Mouse (Mus musculus): ENCODE measurements around the gene Ambra1.

Ambra1 gene

DNA sequence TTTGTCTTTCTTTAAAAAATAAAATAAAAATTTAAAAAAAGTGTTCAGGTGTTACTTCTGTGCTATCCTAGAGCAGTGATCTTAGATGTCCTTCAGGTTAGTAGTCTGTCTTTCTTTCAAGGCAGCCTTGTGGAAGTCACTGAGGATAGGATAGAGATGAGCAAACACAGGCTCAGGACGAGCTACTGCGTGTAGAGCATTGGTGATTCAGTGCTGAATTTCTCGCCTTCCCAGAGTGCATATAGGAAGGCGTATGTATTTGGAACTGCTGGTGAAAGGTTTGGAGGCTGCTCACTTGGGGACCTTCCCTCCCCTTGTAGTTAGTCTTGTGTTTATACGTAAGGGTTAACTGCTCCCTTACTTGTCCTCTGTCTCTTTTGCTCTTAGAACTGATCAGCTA is 5.3 kb downstream of the Ambra1 start:
- no peak for DNase-seq (ENCODE audit: low spot score in 2 of 2)

DNA sequence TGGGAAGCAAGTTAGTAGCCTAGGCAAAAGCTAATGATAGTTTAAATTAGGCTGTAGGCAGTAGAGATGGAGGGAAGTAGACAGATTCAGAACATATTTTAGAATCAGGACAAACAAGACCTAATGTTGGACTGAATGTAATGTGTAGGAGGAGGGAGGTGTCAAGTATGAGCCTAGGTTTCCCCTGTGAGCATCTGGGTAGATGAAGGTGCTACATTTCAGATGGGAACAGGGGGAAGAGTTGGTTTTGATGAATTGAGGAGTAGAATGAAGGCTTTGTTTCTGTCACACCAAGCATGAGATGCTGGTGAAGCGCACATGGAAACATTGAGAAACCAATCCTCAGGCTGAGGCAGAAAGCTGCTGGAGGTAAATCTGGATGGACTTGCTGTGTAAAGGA is 9.7 kb downstream of the Ambra1 start:
- DNase-seq (ENCODE audit: low spot score in 2 of 2): no peak

DNA sequence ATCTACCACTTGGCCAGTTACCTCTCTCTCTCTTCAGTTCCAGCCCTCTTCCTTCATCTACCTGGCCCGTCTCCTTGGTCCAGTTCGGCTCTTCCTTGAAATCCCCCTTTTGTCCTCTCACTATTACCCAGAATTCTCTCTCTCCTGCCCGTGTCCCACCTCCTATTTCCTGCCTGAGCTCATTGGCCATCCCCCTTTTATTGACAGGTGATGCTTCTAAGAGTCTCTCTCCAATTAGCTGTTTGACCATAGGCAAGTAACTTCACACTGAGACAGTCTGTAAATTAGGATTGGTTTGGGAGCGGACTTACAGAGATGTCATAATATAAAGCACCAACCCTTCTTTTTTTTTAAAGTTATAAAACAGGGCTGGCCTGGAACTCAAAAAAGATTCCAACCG is 14.8 kb downstream of the Ambra1 start:
- DNase-seq (ENCODE audit: low spot score in 2 of 2): no peak

GRCm38 (mm10) chr2:91749811-91750261 is 19.9 kb downstream of the Ambra1 start:
- DNase-seq (ENCODE audit: low spot score in 2 of 2): no peak

GRCm38 (mm10) chr2:91771921-91772705 is 42.2 kb downstream of the Ambra1 start:
- no peak for DNase-seq (ENCODE audit: low spot score in 2 of 2)

GRCm38 (mm10) chr2:91773309-91773708 is 43.4 kb downstream of the Ambra1 start:
- DNase-seq (ENCODE audit: low spot score in 2 of 2): no peak

GRCm38 (mm10) chr2:91779166-91779565 is 49.2 kb downstream of the Ambra1 start:
- DNase-seq (ENCODE audit: low spot score in 2 of 2): peak in 1 of 2 experiments; percentile 35

DNA sequence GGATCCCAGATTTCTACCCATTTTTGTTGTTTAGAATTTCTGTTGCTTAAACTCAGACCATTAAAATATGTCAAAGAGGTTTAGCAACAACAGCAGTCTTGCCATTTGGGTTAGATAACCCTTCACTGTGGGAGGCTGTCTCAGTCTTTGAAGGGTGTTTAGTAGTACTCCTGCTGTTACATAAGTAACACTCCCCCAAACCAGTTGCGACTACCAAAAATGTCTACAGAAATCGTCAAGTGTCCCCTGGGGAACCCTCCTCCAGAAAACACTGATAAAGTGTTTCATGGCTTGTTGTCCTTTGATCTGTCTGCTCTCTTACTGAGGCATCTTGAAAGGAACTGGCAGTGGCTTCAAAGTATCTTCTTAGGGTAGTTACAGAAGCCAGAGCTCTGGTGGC is 61.7 kb downstream of the Ambra1 start:
- peak in 1 of 2 experiments; percentile 36 for DNase-seq (ENCODE audit: low spot score in 2 of 2)

GRCm38 (mm10) chr2:91792346-91792745 is 62.4 kb downstream of the Ambra1 start:
- DNase-seq (ENCODE audit: low spot score in 2 of 2): no peak

DNA sequence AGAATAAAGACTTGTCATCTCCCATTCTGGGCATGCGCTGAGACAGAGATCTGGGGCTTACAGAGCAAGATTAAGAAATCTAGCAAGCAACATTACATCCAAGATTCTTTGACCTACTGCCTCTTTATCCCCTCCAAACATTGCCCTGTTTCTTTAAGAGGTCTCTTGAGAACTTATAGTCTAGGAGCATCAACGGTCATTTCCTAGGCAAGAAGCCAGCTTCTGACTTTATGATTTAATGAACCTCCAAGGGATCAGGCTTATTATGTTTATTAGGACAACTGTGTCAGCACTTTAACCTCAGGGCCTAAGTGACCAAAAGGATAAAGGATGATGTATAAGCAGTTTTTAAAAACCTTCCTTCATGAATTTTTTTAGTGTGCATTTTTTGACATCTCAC is 64.5 kb downstream of the Ambra1 start:
- DNase-seq (ENCODE audit: low spot score in 2 of 2): no peak

DNA sequence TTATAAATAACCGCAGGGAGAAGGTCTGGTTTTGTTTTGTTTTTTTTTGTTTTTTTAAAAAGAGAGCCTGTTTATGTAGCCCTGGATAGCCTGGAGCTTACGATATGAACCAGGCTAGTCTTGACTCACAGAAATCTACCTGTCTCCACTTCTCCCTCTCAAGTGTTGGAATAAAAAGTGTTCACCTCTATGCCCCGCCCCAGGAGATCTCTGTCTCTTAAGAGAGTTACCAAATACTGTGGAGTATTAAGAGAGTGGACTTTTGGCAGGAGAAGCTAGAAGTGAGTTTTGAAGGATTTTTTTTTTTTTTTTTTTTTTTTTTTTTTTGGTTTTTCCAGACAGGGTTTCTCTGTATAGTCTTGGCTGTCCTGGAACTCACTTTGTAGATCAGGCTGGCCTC is 65.2 kb downstream of the Ambra1 start:
- DNase-seq (ENCODE audit: low spot score in 2 of 2): no peak

- DNase-seq (ENCODE audit: low spot score in 2 of 2): peak in 1 of 2 experiments; percentile 30
Measured at GRCm38 (mm10) chr2:91811433-91811832, 81.5 kb downstream of the Ambra1 start.

- DNase-seq (ENCODE audit: low spot score in 2 of 2): no peak
Measured at GRCm38 (mm10) chr2:91816741-91817140, 86.8 kb downstream of the Ambra1 start.

DNA sequence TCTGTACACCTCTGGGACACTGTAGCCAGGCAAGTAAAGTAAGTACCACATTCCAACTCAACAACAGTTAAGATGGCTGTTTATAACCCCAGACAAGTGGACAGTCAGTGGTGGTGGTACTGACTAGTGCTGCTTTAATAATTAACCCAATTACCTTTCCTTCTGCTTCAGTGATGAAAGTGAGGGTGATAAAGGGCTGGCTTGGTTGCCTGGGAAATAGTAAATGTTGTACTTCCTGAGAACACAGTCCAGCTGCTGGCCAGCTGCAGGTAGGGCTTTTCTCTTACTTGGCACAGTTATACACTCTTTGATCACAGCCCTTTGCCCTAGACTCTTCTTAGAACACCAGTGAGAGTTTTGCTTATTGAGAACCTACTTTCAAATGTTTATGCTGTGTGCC is 102.3 kb downstream of the Ambra1 start:
- no peak for DNase-seq (ENCODE audit: low spot score in 2 of 2)

DNA sequence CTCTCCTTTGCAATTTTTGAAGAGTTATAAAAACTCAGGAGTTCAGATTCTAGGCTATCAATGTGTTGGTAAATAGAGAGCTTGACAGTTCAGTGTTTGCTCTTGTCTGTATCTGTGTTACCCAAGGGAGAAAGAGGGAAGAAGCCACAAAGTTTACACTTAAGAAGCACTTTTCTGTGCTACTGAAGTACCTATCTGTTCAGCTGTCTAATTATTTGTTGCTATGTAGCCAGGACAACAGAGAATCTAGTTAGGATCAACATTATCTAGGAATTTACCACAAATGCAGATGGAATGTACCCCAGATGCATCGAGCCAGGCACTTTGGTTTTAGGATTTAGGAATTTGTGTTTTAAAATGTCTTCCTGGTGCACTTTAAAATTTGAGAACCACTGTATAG is 104.3 kb downstream of the Ambra1 start:
- no peak for DNase-seq (ENCODE audit: low spot score in 2 of 2)

DNA sequence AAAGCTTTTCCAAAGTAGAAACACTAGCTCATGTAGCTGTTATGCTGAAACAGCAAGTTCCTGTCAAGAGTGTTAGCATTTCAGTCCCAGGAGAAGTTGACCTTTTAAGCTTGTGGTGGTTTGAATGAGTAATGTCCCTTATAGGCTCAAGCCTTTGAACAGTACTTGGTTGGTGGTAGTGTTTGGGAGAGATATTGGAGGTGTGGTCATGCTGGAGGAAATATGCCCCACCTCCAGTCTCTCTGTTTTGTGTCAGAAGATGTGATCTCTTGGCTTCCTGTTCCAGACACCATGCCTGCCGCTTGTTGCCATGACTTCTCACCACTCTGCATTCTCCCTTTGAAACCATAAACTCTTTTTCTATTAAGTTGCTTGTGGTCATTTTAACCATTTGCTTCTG is 105.1 kb downstream of the Ambra1 start:
- DNase-seq (ENCODE audit: low spot score in 2 of 2): no peak

DNA sequence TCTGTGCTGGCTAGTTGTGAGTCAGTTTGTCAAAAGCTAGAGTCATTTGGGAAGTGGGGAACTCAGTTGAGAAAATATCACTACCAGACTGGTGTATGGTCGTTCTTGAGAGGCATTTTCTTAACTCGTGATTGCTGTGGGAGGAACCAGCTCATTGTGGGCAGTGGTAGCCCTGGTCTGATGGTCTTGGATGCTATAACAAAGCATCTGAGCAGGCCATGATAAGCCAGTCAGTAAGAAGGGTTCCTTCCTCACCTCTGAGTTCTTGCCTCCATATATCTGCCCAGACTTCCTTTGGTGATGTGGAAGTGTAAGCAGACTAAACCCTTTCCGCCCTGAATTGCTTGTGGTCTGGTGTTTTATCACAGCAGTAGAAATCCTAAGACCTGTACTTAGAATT is 105.7 kb downstream of the Ambra1 start:
- no peak for DNase-seq (ENCODE audit: low spot score in 2 of 2)

GRCm38 (mm10) chr2:91844085-91844484 is 114.2 kb downstream of the Ambra1 start:
- peak; percentile 23 to 54 for DNase-seq (ENCODE audit: low spot score in 2 of 2)

DNA sequence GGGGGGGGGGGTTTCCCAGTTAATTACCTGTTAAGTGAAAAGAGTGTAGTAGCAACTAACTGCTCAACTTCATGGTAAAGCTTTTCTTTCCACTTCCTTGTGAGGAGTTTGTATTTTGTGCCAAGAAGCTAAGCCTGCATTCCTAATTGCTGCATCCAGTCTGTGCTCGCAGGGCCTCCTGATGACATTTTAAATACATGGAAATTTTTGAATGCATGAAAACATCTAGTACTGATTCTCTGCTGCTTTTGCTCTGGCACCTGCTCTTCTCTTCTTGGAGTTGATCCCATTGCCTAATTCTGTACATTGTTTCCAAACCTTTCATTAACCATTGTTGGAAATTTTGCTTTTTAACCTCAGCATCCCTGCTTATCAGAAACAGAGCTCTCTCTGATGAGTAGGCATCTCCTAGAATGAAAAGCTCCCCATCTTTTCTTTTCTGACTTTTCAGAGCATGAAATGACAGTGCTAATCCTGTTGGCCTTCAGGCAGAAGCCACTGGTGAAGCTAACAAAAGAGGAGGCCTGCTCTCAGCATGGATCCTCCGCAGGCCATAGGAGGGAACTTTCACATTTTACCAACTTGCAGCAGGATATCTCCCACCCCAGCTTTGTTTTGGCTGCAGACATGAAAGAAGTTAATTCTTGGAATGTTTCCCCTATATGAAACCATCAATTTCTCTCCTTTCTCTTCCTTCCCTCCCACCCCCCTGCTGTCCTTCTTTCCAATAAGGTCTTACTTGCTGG is 122.7 kb downstream of the Ambra1 start:
- DNase-seq (ENCODE audit: low spot score in 2 of 2): no peak

- no peak for DNase-seq (ENCODE audit: low spot score in 2 of 2)
Measured at GRCm38 (mm10) chr2:91854575-91854974, 124.6 kb downstream of the Ambra1 start.

GRCm38 (mm10) chr2:91856958-91857357 is 127.0 kb downstream of the Ambra1 start:
- no peak for DNase-seq (ENCODE audit: low spot score in 2 of 2)

GRCm38 (mm10) chr2:91859423-91859822 is 129.5 kb downstream of the Ambra1 start:
- peak in 1 of 2 experiments; percentile 37 for DNase-seq (ENCODE audit: low spot score in 2 of 2)

- DNase-seq (ENCODE audit: low spot score in 2 of 2): peak in 1 of 2 experiments; percentile 55
Measured at GRCm38 (mm10) chr2:91870754-91871153, 140.8 kb downstream of the Ambra1 start.
